Mouse (Mus musculus) olfactory bulb, adult 2 months (tissue): ENCODE results near the gene Apoc4.

Experiments used
- CTCF ChIP-seq: fragments of 200-500 bp; IDR thresholded peaks from 2 replicates; pipeline ENCODE4 v1.5.1; 2012; ENCODE audit warnings: low read depth, mild to moderate bottlenecking, low read length, moderate library complexity; ENCODE audit not compliant: insufficient read depth
- POLR2A ChIP-seq: fragments of 200-500 bp; IDR thresholded peaks from 2 replicates; pipeline ENCODE4 v1.6.1; 2012; ENCODE audit warnings: mild to moderate bottlenecking, low read depth, low read length, moderate library complexity; ENCODE audit not compliant: insufficient read depth

- TF ChIP-seq CTCF (no peak), POLR2A (no peak)
These were observed 30.1 kb downstream of the Apoc4 start for GRCm38 (mm10) chr7:19651063-19651786.
